Mouse (Mus musculus) ovary, postnatal 10 days (tissue): ENCODE measurements around the gene Tex264.
"Not testable (repeated sequence)": the region's sequence is repeated elsewhere in the genome, so short reads cannot be mapped to it uniquely, and the experiment has no call there.

Experiments used
- DNase-seq: peaks from one replicate; pipeline ENCODE4 v3.0.0; 2022; ENCODE audit warnings: low spot score

Tex264 gene

DNA sequence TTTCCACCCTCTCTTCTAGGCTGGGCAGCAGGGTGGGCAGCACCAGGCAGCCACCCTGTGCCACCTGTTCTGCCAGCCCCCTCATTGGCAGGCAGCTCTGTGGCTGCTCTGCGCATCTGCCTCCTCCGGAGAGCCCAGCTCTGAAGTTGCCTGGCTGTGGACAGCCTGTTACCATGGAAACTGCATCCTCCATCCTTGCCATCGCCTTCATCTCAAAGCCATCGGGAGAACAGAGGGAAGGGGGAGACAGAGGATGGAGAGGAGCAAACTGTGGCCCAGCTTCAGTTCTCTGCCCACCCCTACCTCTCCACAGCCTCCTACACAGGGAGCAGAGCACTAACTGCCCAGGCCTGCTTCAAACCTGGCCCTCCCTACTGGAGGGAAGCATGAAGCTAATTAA, 21.3 kb downstream of the Tex264 start:
- DNase-seq, result no peak

GRCm38 (mm10) chr9:106663200-106663599, 22.5 kb downstream of the Tex264 start:
- DNase-seq, result no peak

GRCm38 (mm10) chr9:106659935-106660334, 25.8 kb downstream of the Tex264 start:
- no peak for DNase-seq

DNA sequence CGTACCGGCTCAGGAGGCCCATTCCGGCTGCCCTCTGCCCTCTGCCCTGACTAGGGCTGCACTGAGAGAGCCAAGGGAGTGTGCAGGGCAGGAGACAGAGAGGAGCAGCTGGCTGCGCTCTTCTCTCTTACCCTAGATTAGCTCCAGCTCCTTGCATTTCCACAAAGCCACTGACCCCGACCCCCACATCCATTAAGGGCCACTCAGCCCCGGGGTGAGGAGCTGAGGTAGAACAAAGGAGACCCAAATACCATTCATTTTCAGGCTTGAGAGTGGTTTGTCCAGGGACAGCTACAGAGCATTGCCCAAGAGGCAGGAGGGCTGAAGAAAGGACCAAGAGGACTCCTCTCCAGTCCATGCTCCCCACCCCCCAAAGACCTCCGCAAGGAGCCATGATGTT, 26.3 kb downstream of the Tex264 start:
- no peak for DNase-seq

DNA sequence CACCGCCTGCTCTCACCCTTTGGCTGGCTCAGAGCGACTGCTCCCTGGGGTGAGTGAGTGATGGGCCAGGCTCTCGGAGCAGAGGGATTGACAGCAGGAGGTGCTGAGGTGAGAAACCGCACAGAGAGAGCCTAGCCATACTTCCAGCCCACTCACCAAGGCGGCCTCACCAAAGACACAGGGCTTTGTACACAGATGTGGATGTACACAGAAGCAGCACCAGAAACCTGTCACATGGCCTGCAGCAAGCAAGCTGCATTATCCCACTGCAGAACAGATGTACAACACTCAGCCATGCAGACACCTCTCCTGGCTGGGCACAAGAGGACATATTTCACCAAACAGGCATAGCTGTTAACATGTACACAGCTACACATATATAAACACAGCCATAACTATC, 28.1 kb downstream of the Tex264 start:
- DNase-seq, result no peak

GRCm38 (mm10) chr9:106656820-106657219, 28.9 kb downstream of the Tex264 start:
- no peak for DNase-seq

- DNase-seq, result peak; percentile 49
These were observed 29.6 kb downstream of the Tex264 start, which contains the start of gene Grm2 for GRCm38 (mm10) chr9:106655884-106656720. Grm2 (minus strand) TSS chr9:106656082.

DNA sequence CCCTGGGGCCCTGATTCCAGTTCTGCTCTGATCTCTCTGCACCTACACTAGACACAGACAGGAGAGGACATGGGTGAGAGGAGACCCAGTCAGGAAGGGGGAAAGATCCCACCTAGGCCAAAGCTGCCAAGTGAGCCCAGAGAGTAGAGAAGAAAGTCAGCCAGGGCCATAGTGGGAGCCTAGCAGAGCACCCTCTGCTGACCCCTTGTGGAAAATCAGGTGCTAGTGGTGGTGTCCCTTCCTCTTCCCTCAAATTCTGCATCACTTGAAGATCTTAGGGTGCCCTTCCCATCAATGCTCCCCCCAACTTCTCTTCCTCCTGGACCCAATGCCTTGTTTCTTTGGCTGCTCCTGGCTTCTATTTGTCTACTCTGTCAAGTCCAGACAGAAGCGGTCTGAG, 33.0 kb downstream of the Tex264 start:
- no peak for DNase-seq

GRCm38 (mm10) chr9:106647226-106647625, 38.5 kb downstream of the Tex264 start:
- no peak for DNase-seq

- no peak for DNase-seq
These were observed 39.9 kb downstream of the Tex264 start for GRCm38 (mm10) chr9:106645684-106646271.

DNA sequence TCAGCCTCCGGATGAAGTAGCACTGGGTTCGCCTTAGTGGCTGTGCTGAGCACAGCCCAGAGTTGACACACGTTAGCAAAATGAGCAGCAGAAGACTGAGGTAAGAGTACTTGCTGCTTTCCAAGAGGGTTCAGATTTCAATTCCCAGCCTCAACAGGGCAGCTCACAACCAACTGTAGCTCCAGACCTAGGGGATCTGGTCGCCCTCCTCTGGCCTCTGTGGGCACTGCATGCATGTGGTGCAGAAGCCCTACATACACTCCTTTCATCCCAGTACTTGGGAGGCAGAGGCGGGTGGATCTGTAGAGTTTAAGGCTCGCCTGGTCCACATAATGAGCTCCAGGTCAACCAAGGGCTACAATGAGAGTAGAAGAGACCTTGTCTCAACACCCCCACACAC, 41.9 kb downstream of the Tex264 start:
- no peak for DNase-seq

- DNase-seq, result peak; percentile 25
These were observed 42.6 kb downstream of the Tex264 start for GRCm38 (mm10) chr9:106643128-106643527.

- DNase-seq, result no peak
These were observed 44.4 kb downstream of the Tex264 start for GRCm38 (mm10) chr9:106641346-106641745.

DNA sequence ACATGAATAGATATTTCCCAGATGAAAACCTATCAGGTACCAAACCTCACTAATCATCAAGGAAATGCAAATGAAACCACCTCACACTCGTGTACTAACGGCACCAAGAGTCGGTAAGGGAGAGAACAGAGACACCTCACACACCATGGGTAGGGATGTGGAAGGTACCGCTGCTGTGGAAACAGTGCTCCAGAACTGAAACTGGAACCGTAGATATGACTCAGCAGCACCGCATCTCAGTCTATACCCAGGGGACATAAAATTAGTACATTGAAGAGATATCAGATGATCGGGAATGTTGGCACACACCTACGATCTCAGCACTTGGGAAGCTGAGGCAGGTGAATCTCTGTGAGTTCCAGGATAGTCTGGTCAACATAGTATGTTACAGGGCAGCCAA, 47.6 kb downstream of the Tex264 start:
- DNase-seq, result no peak

DNA sequence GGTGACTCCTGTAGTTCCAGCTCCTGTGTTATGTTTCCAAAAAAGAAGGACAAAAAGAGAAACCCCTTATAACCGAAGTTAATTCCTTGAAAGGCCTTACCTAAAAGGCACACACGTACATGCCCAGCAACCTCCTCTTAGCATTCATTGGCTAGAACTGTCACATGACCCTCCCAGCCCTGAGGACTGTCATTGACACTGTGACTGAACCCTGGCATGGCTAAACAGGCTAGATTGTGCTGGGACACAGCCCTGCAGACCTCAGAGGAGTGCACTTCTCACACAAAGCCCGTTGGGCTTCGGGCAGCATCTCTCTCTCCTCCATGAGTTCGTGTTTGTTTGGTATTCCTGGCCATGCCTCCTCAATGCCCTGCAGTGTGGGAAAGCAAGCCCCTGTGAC, 53.5 kb downstream of the Tex264 start:
- no peak for DNase-seq

DNA sequence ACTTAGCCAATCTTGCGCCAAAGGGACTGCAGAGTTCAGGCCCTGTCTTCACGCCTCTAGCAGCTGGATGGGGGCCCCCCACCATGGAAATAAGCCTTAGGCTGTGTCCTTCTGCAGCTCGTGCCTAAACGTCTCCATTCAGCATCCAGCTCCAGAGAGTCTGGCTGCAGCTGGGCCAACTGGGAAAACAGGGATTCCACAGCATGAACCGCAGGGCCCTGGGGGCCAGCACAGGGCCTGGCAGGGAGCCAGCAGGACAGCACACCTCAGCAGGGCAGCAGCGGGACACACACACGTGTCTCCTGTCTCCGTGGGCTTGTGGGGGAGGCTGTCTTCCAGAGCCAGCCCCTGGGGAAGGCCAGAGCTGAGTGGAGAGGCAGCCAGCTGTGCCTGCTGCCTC, 57.9 kb downstream of the Tex264 start:
- not testable (repeated sequence) for DNase-seq

DNA sequence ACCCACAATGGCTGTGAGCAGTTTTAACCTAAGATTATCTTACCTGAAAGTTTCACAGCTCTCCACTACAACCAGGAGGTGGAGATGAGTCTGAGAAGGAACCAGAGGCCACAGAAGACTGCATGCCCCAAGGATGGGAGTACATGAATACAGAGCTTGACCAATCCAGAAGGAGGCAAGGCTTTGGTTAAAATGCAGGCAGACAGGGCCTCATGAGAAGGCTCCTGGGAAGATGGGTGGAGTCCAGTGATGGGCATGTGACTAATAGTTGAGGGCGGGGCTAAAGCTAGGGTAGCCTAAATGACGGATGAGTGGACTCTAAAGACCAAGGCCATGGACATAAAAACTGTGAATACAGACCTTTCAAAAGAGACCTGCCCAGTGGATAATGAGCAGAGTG, 59.4 kb downstream of the Tex264 start, which contains the start of gene Iqcf6:
Iqcf6 (plus strand) TSS at position 301 of the 400 bp plus-strand sequence.
- no peak for DNase-seq

DNA sequence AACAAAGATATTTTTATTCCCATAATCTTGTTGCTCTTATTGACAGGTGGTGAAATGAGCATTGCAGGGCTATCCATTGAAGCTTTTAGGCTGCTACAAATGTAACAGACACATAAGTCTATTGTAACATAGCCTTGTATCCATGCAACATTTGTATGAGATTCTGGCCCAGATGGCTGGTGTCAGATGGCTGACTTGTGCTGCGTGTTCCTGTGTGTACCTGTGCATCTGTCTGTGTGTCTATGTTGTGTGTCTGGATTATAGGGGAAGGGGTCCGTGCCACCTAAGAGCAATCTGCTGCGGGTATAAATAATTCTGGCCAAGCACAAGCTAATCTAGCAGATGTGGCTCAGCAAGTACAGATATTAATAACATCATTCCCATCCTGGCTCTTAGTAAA, 68.2 kb downstream of the Tex264 start:
- no peak for DNase-seq

GRCm38 (mm10) chr9:106616306-106616705, 69.4 kb downstream of the Tex264 start:
- DNase-seq, result no peak

DNA sequence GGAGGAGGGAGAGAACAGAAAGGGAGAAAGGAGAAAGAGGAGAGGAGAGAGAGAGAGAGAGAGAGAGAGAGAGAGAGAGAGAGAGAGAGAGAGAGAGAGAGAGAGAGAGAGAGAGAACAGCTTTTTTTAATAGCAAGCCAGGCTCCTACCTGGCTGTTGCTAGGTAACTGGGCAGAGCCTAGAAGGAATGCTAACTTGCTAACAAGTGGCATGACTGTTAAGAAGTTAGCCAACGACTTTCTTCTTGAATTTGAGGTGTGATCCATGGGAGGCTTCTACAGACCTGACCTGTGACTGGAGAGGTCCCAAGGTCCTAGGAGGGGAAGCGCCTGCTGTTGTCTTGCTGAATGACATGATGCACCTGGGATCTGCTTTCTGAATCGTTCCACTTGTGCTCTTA, 71.1 kb downstream of the Tex264 start:
- DNase-seq, result no peak

- no peak for DNase-seq
These were observed 71.8 kb downstream of the Tex264 start for GRCm38 (mm10) chr9:106613951-106614350.

GRCm38 (mm10) chr9:106610727-106611126, 75.0 kb downstream of the Tex264 start:
- no peak for DNase-seq
